Mouse (Mus musculus): ENCODE results near the gene Olfr521. TPM values are rescaled to one million over a fixed set of nuclear protein-coding genes. Genes with fewer than 3 reads are reported as not detected.
"Not testable (repeated sequence)": the region's sequence is repeated elsewhere in the genome, so short reads cannot be mapped to it uniquely, and the experiment has no call there.

Gene Olfr521
- polyA plus RNA-seq, 1 experiment from 2014 or later = not detected

DNA sequence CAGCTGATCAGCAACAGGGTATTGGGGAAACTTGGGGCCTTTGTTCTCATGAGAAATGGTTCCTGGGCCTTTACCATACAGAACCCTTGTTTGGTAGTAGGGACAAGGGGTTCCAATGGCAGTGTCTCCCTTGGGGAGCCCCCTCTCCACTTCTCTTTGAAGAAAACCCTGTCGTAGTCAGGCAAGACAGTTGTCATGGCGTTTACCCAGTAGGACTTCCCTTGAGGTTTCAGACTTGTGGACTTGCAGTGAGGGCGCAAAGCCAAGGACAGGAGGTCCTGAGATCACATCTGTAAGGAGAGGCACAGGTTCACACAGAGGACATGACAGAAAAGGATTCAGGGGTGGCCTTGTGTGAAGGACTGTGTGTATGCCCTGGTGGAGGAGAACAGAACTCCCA is 33.2 kb downstream of the Olfr521 start:
- H3K4me1 ChIP-seq (ENCODE audit: control insufficient read depth, insufficient read depth, low read length) = no peaks in the 10 kb centered on the region
- no peak overlapping the region for H3K27ac ChIP-seq (replicated peaks; ENCODE audit: low read depth, low read length)
- H3K4me2 ChIP-seq (ENCODE audit: low read depth, low read length) = no peak overlapping the region
- H3K4me3 ChIP-seq (ENCODE audit: low read depth, low read length) = no peak overlapping the region
- no peaks in the 10 kb centered on the region for H3K9me3 ChIP-seq (replicated peaks; ENCODE audit: control insufficient read depth, low read length)
- WGBS = 71% methylated on average over 3 of the region's 3 CpGs
- DNase-seq (ENCODE audit: low spot score) (no peak), ATAC-seq (replicated peaks; ENCODE audit: insufficient number of reproducible peaks, low FRiP score, low TSS enrichment, low read depth) (no peak)
- H3K36me3 ChIP-seq (replicated peaks; ENCODE audit: control insufficient read depth, insufficient read depth, low read depth, low read length) = no peaks in the 10 kb centered on the region
- no peaks in the 10 kb centered on the region for H3K27me3 ChIP-seq (ENCODE audit: control insufficient read depth, insufficient read depth, low read length)
- no peak overlapping the region for H3K9ac ChIP-seq (replicated peaks; ENCODE audit: low read length)

DNA sequence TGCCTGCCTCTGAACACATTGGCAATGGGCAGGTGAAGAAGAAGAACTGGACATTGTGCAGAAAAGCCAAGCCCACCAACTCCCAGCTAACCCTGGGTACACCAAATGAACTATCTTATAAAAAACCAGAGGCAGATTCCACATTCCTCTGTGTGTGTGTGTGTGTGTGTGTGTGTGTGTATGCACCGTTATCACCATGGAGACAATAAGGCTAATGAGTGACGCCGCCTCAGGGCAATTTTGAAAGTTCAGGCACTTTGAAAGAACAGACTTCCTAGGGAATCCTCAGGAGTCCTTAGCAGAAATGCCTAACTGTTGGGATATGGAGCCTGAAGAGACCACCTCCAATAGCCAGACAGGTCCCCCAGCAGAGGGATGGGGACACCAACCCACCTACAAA is 34.0 kb downstream of the Olfr521 start:
- no peak overlapping the region for H3K9ac ChIP-seq (replicated peaks; ENCODE audit: low read length)
- no peaks in the 10 kb centered on the region for H3K4me1 ChIP-seq (ENCODE audit: control insufficient read depth, insufficient read depth, low read length)
- H3K9me3 ChIP-seq (replicated peaks; ENCODE audit: control insufficient read depth, low read length) = no peaks in the 10 kb centered on the region
- H3K27me3 ChIP-seq (ENCODE audit: control insufficient read depth, insufficient read depth, low read length) = no peaks in the 10 kb centered on the region
- ATAC-seq (replicated peaks; ENCODE audit: insufficient number of reproducible peaks, low FRiP score, low TSS enrichment, low read depth) (no peak), DNase-seq (ENCODE audit: low spot score) (peak; percentile 19)
- H3K4me2 ChIP-seq (ENCODE audit: low read depth, low read length) = no peak overlapping the region
- no peak overlapping the region for H3K4me3 ChIP-seq (ENCODE audit: low read depth, low read length)
- H3K27ac ChIP-seq (replicated peaks; ENCODE audit: low read depth, low read length) = no peak overlapping the region
- no peaks in the 10 kb centered on the region for H3K36me3 ChIP-seq (replicated peaks; ENCODE audit: control insufficient read depth, insufficient read depth, low read depth, low read length)
- WGBS = 78% methylated on average over 3 of the region's 3 CpGs

DNA sequence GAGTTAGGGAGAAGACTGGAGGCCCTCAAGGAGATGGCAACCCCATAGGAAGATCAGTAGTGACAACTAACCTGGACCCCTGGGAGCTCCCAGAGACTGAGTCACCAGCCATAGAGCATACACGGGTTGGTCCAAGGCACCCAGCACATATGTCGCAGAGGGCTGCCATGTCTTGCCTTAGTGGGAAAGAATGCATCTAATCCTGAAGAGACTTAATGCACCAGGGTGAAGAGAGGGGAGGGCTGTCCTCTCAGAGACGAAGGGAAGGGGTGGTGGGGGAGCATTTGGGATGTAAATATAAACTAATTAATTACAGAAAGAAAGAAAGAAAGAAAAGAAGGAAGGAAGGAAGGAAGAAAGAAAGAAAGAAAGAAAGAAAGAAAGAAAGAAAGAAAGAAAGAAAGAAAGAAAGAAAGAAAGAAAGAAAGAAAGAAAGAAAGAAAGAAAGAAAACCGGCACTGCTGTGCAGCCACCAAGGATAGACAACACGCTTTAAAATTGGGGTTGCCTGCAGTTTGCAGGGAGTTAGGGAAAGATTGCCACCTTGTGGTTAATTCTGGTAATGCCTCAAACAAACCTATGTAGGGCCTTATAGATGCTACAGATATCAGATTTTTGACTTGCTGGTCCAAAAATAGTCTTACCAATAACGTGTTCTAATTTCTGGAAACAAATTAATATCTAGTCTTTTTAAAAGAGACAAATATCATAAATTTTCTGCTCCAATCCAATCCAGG is 34.8 kb downstream of the Olfr521 start:
- WGBS = 34% methylated on average over 6 of the region's 6 CpGs
- Histone ChIP-seq H3K36me3 (replicated peaks; ENCODE audit: control insufficient read depth, insufficient read depth, low read depth, low read length) (no peaks in the 10 kb centered on the region), H3K9ac (replicated peaks; ENCODE audit: low read length) (no peak overlapping the region), H3K27ac (replicated peaks; ENCODE audit: low read depth, low read length) (no peak overlapping the region), H3K4me3 (ENCODE audit: low read depth, low read length) (no peak overlapping the region), H3K4me1 (ENCODE audit: control insufficient read depth, insufficient read depth, low read length) (no peaks in the 10 kb centered on the region), H3K4me2 (ENCODE audit: low read depth, low read length) (no peak overlapping the region), H3K27me3 (ENCODE audit: control insufficient read depth, insufficient read depth, low read length) (no peaks in the 10 kb centered on the region), H3K9me3 (replicated peaks; ENCODE audit: control insufficient read depth, low read length) (no peaks in the 10 kb centered on the region)
- ATAC-seq (replicated peaks; ENCODE audit: insufficient number of reproducible peaks, low FRiP score, low TSS enrichment, low read depth) = no peak
- peak; percentile 92 for DNase-seq (ENCODE audit: low spot score)

DNA sequence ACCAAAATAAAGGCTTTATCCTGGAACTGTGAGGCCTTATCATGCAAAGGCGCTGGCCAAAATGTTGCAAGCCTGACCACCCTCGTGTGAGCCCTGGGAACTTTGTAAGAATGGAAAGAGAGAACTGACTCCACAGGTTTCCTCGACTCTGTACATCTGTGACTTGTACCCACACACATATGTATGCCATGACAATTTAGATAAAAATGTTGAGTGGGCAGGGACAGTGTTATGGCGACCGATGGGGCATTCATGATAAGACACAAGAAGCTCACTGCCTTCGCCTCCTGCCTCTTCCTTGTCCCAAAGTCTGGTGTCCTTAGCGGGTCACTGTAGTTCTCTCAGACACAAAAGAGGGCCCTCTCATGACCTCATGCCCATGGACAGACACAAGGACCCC is 35.8 kb downstream of the Olfr521 start:
- ATAC-seq (replicated peaks; ENCODE audit: insufficient number of reproducible peaks, low FRiP score, low TSS enrichment, low read depth) (no peak), DNase-seq (ENCODE audit: low spot score) (no peak)
- no peaks in the 10 kb centered on the region for H3K36me3 ChIP-seq (replicated peaks; ENCODE audit: control insufficient read depth, insufficient read depth, low read depth, low read length)
- H3K9ac ChIP-seq (replicated peaks; ENCODE audit: low read length) = no peak overlapping the region
- H3K9me3 ChIP-seq (replicated peaks; ENCODE audit: control insufficient read depth, low read length) = no peaks in the 10 kb centered on the region
- no peaks in the 10 kb centered on the region for H3K4me1 ChIP-seq (ENCODE audit: control insufficient read depth, insufficient read depth, low read length)
- H3K4me2 ChIP-seq (ENCODE audit: low read depth, low read length) = no peak overlapping the region
- H3K27me3 ChIP-seq (ENCODE audit: control insufficient read depth, insufficient read depth, low read length) = no peaks in the 10 kb centered on the region
- no peak overlapping the region for H3K27ac ChIP-seq (replicated peaks; ENCODE audit: low read depth, low read length)
- 82% methylated on average over 7 of the region's 7 CpGs for WGBS
- no peak overlapping the region for H3K4me3 ChIP-seq (ENCODE audit: low read depth, low read length)

DNA sequence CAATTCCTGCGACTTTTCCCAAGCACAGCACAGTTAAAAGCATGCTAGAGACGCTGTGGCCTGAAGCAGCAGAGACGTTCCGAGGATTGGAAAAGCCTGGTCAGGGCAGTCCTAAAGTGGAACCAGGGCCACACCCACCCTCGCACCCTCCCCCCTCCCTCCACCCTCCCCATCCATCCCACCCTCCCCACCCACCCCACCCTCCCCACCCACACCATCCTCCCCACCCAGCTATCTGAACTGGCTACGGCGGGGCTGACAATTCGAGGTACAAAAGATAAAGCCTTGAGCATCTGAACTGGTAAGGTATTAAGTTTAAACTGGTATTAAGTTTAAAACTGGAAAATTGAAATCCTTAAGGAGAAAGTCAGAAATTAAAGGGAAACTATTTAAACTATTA is 40.2 kb downstream of the Olfr521 start:
- WGBS = 71% methylated on average over 8 of the region's 8 CpGs

DNA sequence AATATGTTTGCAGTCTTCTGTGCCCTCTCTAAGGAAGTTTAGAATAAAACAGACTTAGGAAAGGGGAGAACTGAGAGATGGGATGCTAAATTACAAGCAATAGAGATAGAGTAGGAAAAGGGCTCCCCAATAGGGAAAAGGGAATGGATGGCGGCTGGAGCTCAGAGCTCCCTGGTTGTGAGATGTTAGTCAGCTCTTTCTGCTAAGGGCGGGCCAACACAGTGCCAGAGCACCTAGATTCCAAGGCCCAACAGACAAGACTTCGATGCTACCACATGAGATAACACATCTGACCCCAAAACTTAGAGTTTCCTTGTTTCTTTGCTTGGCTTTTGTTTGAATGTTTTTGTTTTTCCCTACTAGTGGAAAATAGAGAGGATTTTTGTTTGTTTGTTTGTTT is 40.7 kb downstream of the Olfr521 start:
- not testable (repeated sequence) for H3K27me3 ChIP-seq (ENCODE audit: control insufficient read depth, insufficient read depth, low read length); H3K4me2 ChIP-seq (ENCODE audit: low read depth, low read length); H3K27ac ChIP-seq (replicated peaks; ENCODE audit: low read depth, low read length); H3K4me1 ChIP-seq (ENCODE audit: control insufficient read depth, insufficient read depth, low read length); H3K9ac ChIP-seq (replicated peaks; ENCODE audit: low read length); H3K4me3 ChIP-seq (ENCODE audit: low read depth, low read length); ATAC-seq (replicated peaks; ENCODE audit: insufficient number of reproducible peaks, low FRiP score, low TSS enrichment, low read depth); H3K9me3 ChIP-seq (replicated peaks; ENCODE audit: control insufficient read depth, low read length); DNase-seq (ENCODE audit: low spot score); H3K36me3 ChIP-seq (replicated peaks; ENCODE audit: control insufficient read depth, insufficient read depth, low read depth, low read length)
- 95% methylated on average over 3 of the region's 3 CpGs for WGBS

More for the DNA sequence above, 40.2 kb downstream of the Olfr521 start:
- no peaks in the 10 kb centered on the region for H3K27me3 ChIP-seq (ENCODE audit: control insufficient read depth, insufficient read depth, low read length)
- H3K4me1 ChIP-seq (ENCODE audit: control insufficient read depth, insufficient read depth, low read length) = no peaks in the 10 kb centered on the region
- no peaks in the 10 kb centered on the region for H3K9me3 ChIP-seq (replicated peaks; ENCODE audit: control insufficient read depth, low read length)
- H3K36me3 ChIP-seq (replicated peaks; ENCODE audit: control insufficient read depth, insufficient read depth, low read depth, low read length) = no peaks in the 10 kb centered on the region
- ATAC-seq (replicated peaks; ENCODE audit: insufficient number of reproducible peaks, low FRiP score, low TSS enrichment, low read depth) (no peak), DNase-seq (ENCODE audit: low spot score) (no peak)
- H3K4me3 ChIP-seq (ENCODE audit: low read depth, low read length) = no peak overlapping the region
- H3K9ac ChIP-seq (replicated peaks; ENCODE audit: low read length) = no peak overlapping the region
- no peak overlapping the region for H3K4me2 ChIP-seq (ENCODE audit: low read depth, low read length)
- H3K27ac ChIP-seq (replicated peaks; ENCODE audit: low read depth, low read length) = no peak overlapping the region

DNA sequence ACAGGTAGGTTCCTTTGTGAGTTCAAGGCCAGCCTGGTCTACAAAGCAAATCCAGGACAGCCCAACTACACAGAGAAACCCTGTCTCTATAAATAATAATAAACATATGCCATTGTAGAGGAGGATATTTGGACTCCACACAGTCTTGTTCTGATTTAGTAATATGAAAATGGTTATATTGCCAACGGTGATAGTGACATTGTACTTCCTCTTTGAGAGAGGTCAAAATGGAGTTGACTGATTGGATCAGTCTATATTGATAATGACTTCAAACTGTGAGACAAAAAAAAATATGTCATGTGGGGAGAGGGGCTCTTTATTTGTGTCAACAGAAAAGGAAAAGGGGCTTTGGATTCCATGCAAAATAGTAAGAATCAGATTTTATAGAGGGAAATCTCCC is 42.0 kb downstream of the Olfr521 start:
- Histone ChIP-seq H3K36me3 (replicated peaks; ENCODE audit: control insufficient read depth, insufficient read depth, low read depth, low read length) (no peaks in the 10 kb centered on the region), H3K4me3 (ENCODE audit: low read depth, low read length) (no peak overlapping the region), H3K9me3 (replicated peaks; ENCODE audit: control insufficient read depth, low read length) (no peaks in the 10 kb centered on the region), H3K4me2 (ENCODE audit: low read depth, low read length) (no peak overlapping the region), H3K9ac (replicated peaks; ENCODE audit: low read length) (no peak overlapping the region), H3K4me1 (ENCODE audit: control insufficient read depth, insufficient read depth, low read length) (no peaks in the 10 kb centered on the region), H3K27ac (replicated peaks; ENCODE audit: low read depth, low read length) (no peak overlapping the region), H3K27me3 (ENCODE audit: control insufficient read depth, insufficient read depth, low read length) (no peaks in the 10 kb centered on the region)
- ATAC-seq (replicated peaks; ENCODE audit: insufficient number of reproducible peaks, low FRiP score, low TSS enrichment, low read depth) (no peak), DNase-seq (ENCODE audit: low spot score) (no peak)
- WGBS = 82% methylated on average over 1 of the region's 1 CpGs

DNA sequence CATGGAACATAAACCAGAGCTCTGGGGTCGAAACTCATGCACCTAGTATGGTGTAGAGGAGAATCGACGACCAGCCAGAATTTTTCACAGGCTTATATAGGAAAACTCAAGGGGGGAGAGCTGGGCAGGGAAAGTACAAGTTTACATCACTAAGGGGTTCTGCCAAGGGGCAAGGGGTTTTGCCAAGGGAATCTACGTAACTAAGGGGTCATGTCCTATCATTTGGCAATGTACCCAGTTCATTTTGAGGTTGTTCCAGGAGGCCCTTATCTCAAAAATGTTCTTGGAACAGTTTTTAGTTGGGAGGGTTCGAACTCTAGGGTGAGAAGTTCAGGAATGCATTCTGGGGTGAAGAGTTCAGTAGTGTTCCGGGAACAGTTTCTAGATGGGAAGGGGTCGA is 43.7 kb downstream of the Olfr521 start:
- H3K36me3 ChIP-seq (replicated peaks; ENCODE audit: control insufficient read depth, insufficient read depth, low read depth, low read length); ATAC-seq (replicated peaks; ENCODE audit: insufficient number of reproducible peaks, low FRiP score, low TSS enrichment, low read depth): not testable (repeated sequence)
- 82% methylated on average over 7 of the region's 7 CpGs for WGBS

More for the DNA sequence above, 43.7 kb downstream of the Olfr521 start:
- H3K4me1 ChIP-seq (ENCODE audit: control insufficient read depth, insufficient read depth, low read length); H3K9ac ChIP-seq (replicated peaks; ENCODE audit: low read length); H3K4me2 ChIP-seq (ENCODE audit: low read depth, low read length); DNase-seq (ENCODE audit: low spot score); H3K9me3 ChIP-seq (replicated peaks; ENCODE audit: control insufficient read depth, low read length); H3K4me3 ChIP-seq (ENCODE audit: low read depth, low read length); H3K27me3 ChIP-seq (ENCODE audit: control insufficient read depth, insufficient read depth, low read length); H3K27ac ChIP-seq (replicated peaks; ENCODE audit: low read depth, low read length): not testable (repeated sequence)
